Mouse (Mus musculus) MEL (cell line): Measurements from ENCODE around the gene Eng.

Experiments used
- CTCF ChIP-seq, 3 experiments: IDR thresholded peaks in 2 of 3; conservative IDR thresholded peaks in 1 of 3; 2 replicates each; pipeline ENCODE4 v1.5.1; 2011 to 2012; ENCODE audit warnings: low read length in 3 of 3, low read depth in 2 of 3, mild to moderate bottlenecking in 2 of 3, improper control_type of control experiment in 1 of 3, inconsistent platforms in 1 of 3, mixed read lengths in 1 of 3, moderate library complexity in 1 of 3; ENCODE audit not compliant: control insufficient read depth in 1 of 3, insufficient read depth in 1 of 3, poor library complexity in 1 of 3, severe bottlenecking in 1 of 3
- MYB ChIP-seq: IDR thresholded peaks from 2 replicates; pipeline ENCODE4 v1.6.1; 2011; ENCODE audit warnings: mild to moderate bottlenecking, low read depth, low read length, improper control_type of control experiment
- POLR2A ChIP-seq, 2 experiments: IDR thresholded peaks; 2 replicates each; pipeline ENCODE4 v1.6.1; 2011 to 2012; ENCODE audit warnings: low read length in 2 of 2, mild to moderate bottlenecking in 2 of 2, control low read depth in 1 of 2, improper control_type of control experiment in 1 of 2, low read depth in 1 of 2, moderate library complexity in 1 of 2; ENCODE audit not compliant: control insufficient read depth in 1 of 2, insufficient read depth in 1 of 2, poor library complexity in 1 of 2
- SIN3A ChIP-seq: IDR thresholded peaks from 2 replicates; pipeline ENCODE4 v1.6.1; 2012; ENCODE audit warnings: low read length, improper control_type of control experiment, inconsistent platforms

- TF ChIP-seq SIN3A: no peak
- no peak for TF ChIP-seq POLR2A (IDR thresholded peaks at IDR 0.05; ENCODE audit: control insufficient read depth in 1 of 2, insufficient read depth in 1 of 2, low read depth in 1 of 2, low read length in 2 of 2, poor library complexity in 1 of 2)
- TF ChIP-seq MYB: no peak
- no peak for TF ChIP-seq CTCF (IDR thresholded peaks at IDR 0.05 in 2 of 3, conservative IDR thresholded peaks at IDR 0.05 in 1 of 3; ENCODE audit: control insufficient read depth in 1 of 3, insufficient read depth in 1 of 3, low read depth in 2 of 3, low read length in 3 of 3, poor library complexity in 1 of 3, severe bottlenecking in 1 of 3)
These were observed 33.7 kb downstream of the Eng start for GRCm38 (mm10) chr2:32680051-32680451.
